Mouse (Mus musculus) cerebellum, adult 8-10 months (tissue): ENCODE data around the gene Gm28363.
"Not testable (repeated sequence)": the region's sequence is repeated elsewhere in the genome, so short reads cannot be mapped to it uniquely, and the experiment has no call there.

Experiments used
- DNase-seq: peaks from one replicate; pipeline ENCODE4 v3.0.0; 2022

Gm28363 gene

GRCm38 (mm10) chr1:117696831-117697230 lies at the start of gene Gm28363:
Gene Gm28363, plus strand, starts transcription at chr1:117697131.
- DNase-seq = not testable (repeated sequence)

GRCm38 (mm10) chr1:117650236-117650635 lies 46.7 kb upstream of the Gm28363 start:
- not testable (repeated sequence) for DNase-seq
